Mouse (Mus musculus): ENCODE data around the gene Vma21. TPM values are rescaled to one million over a fixed set of nuclear protein-coding genes. Genes with fewer than 3 reads are reported as not detected.

The Vma21 gene
- polyA plus RNA-seq (2016; fragmentation: Nextera tagmentation; extraction: Ambion mirVana) = 47.5 and 50.2 TPM in 2 replicates

GRCm38 (mm10) chrX:71815631-71816345 is at the start of gene Vma21:
TSS of gene Vma21 (plus strand) at chrX:71815924.
- peaks cover 9% of the 10 kb centered on the region for H3K4me1 ChIP-seq (replicated peaks)
- H3K36me3 ChIP-seq = no peaks in the 10 kb centered on the region
- peak within 1 kb of the TSS; percentile 92 for H3K27ac ChIP-seq
- DNase-seq (ENCODE audit: low spot score) = no peak
- H3K9me3 ChIP-seq = no peaks in the 10 kb centered on the region
- H3K27me3 ChIP-seq (ENCODE audit: insufficient read depth, poor library complexity, severe bottlenecking) = no peaks in the 10 kb centered on the region
- peak within 1 kb of the TSS; percentile 67 for H3K4me3 ChIP-seq
- WGBS = 38% methylated on average over 12 of the region's 12 CpGs

- Histone ChIP-seq H3K4me3 (no peak overlapping the region), H3K27ac (no peak overlapping the region), H3K36me3 (no peaks in the 10 kb centered on the region), H3K4me1 (replicated peaks) (no peaks in the 10 kb centered on the region), H3K27me3 (ENCODE audit: insufficient read depth, poor library complexity, severe bottlenecking) (no peaks in the 10 kb centered on the region), H3K9me3 (no peaks in the 10 kb centered on the region)
- WGBS = 81% methylated on average over 1 of the region's 1 CpGs
- DNase-seq (ENCODE audit: low spot score) = no peak
These were observed 47.8 kb upstream of the Vma21 start for GRCm38 (mm10) chrX:71767909-71768308.

- no peak for DNase-seq (ENCODE audit: low spot score)
- no peak overlapping the region for H3K27ac ChIP-seq
- H3K9me3 ChIP-seq = no peaks in the 10 kb centered on the region
- H3K36me3 ChIP-seq = no peaks in the 10 kb centered on the region
- H3K4me3 ChIP-seq = no peak overlapping the region
- no peaks in the 10 kb centered on the region for H3K4me1 ChIP-seq (replicated peaks)
- 15% methylated on average over 4 of the region's 4 CpGs for WGBS
- peaks cover 10% of the 10 kb centered on the region; the same call in 1 of the 2 replicates for H3K27me3 ChIP-seq (ENCODE audit: insufficient read depth, poor library complexity, severe bottlenecking)
These were observed 24.6 kb upstream of the Vma21 start for GRCm38 (mm10) chrX:71791106-71791505.

- no peak for DNase-seq (ENCODE audit: low spot score)
- H3K4me1 ChIP-seq (replicated peaks) = no peaks in the 10 kb centered on the region
- 40% methylated on average over 7 of the region's 7 CpGs for WGBS
- no peak overlapping the region for H3K27ac ChIP-seq
- no peak overlapping the region for H3K4me3 ChIP-seq
- no peaks in the 10 kb centered on the region for H3K9me3 ChIP-seq
- H3K27me3 ChIP-seq (ENCODE audit: insufficient read depth, poor library complexity, severe bottlenecking) = peaks cover 6% of the 10 kb centered on the region; the same call in 1 of the 2 replicates
- H3K36me3 ChIP-seq = no peaks in the 10 kb centered on the region
These were observed 18.0 kb upstream of the Vma21 start for GRCm38 (mm10) chrX:71797766-71798165.

GRCm38 (mm10) chrX:71798883-71799282 is 16.8 kb upstream of the Vma21 start:
- no peak overlapping the region for H3K27ac ChIP-seq
- WGBS = 68% methylated on average over 5 of the region's 5 CpGs

GRCm38 (mm10) chrX:71811966-71812835 is 3.5 kb upstream of the Vma21 start:
- Histone ChIP-seq H3K36me3 (no peaks in the 10 kb centered on the region), H3K27me3 (ENCODE audit: insufficient read depth, poor library complexity, severe bottlenecking) (no peaks in the 10 kb centered on the region), H3K4me1 (replicated peaks) (peaks cover 9% of the 10 kb centered on the region), H3K4me3 (no peak overlapping the region), H3K9me3 (no peaks in the 10 kb centered on the region), H3K27ac (no peak overlapping the region)
- DNase-seq (ENCODE audit: low spot score) = no peak
- WGBS = 50% methylated on average over 5 of the region's 5 CpGs

More at GRCm38 (mm10) chrX:71798883-71799282, 16.8 kb upstream of the Vma21 start:
- H3K4me1 ChIP-seq (replicated peaks) = no peaks in the 10 kb centered on the region
- H3K4me3 ChIP-seq = no peak overlapping the region
- peaks cover 6% of the 10 kb centered on the region; the same call in 1 of the 2 replicates for H3K27me3 ChIP-seq (ENCODE audit: insufficient read depth, poor library complexity, severe bottlenecking)
- no peak for DNase-seq (ENCODE audit: low spot score)
- no peaks in the 10 kb centered on the region for H3K9me3 ChIP-seq
- H3K36me3 ChIP-seq = no peaks in the 10 kb centered on the region

GRCm38 (mm10) chrX:71816401-71816857 is 705 bp downstream of the Vma21 start:
- Histone ChIP-seq H3K9me3 (no peaks in the 10 kb centered on the region), H3K4me3 (peak overlapping the region; percentile 67), H3K27ac (peak overlapping the region; percentile 92), H3K4me1 (replicated peaks) (peaks cover 9% of the 10 kb centered on the region), H3K27me3 (ENCODE audit: insufficient read depth, poor library complexity, severe bottlenecking) (no peaks in the 10 kb centered on the region), H3K36me3 (no peaks in the 10 kb centered on the region)
- DNase-seq (ENCODE audit: low spot score) = peak; percentile 83
- WGBS = 22% methylated on average over 52 of the region's 52 CpGs

- H3K9me3 ChIP-seq = no peaks in the 10 kb centered on the region
- WGBS = 20% methylated on average over 14 of the region's 14 CpGs
- no peak for DNase-seq (ENCODE audit: low spot score)
These were observed 1.2 kb downstream of the Vma21 start for GRCm38 (mm10) chrX:71816931-71817361.

GRCm38 (mm10) chrX:71838911-71839310 is 23.2 kb downstream of the Vma21 start:
- Histone ChIP-seq H3K9me3 (no peaks in the 10 kb centered on the region), H3K36me3 (no peaks in the 10 kb centered on the region), H3K4me3 (no peak overlapping the region), H3K27me3 (ENCODE audit: insufficient read depth, poor library complexity, severe bottlenecking) (no peaks in the 10 kb centered on the region), H3K4me1 (replicated peaks) (no peaks in the 10 kb centered on the region), H3K27ac (no peak overlapping the region)
- no peak for DNase-seq (ENCODE audit: low spot score)
- WGBS = 58% methylated on average over 4 of the region's 4 CpGs

More at GRCm38 (mm10) chrX:71816931-71817361, 1.2 kb downstream of the Vma21 start:
- Histone ChIP-seq H3K27ac (peak overlapping the region; percentile 92), H3K4me3 (peak overlapping the region; percentile 67), H3K4me1 (replicated peaks) (peaks cover 8% of the 10 kb centered on the region), H3K27me3 (ENCODE audit: insufficient read depth, poor library complexity, severe bottlenecking) (no peaks in the 10 kb centered on the region), H3K36me3 (no peaks in the 10 kb centered on the region)

- no peaks in the 10 kb centered on the region for H3K4me1 ChIP-seq (replicated peaks)
- no peak overlapping the region for H3K27ac ChIP-seq
- H3K27me3 ChIP-seq (ENCODE audit: insufficient read depth, poor library complexity, severe bottlenecking) = no peaks in the 10 kb centered on the region
- H3K4me3 ChIP-seq = no peak overlapping the region
- H3K9me3 ChIP-seq = no peaks in the 10 kb centered on the region
- DNase-seq (ENCODE audit: low spot score) = no peak
- no peaks in the 10 kb centered on the region for H3K36me3 ChIP-seq
- 86% methylated on average over 4 of the region's 4 CpGs for WGBS
These were observed 31.0 kb downstream of the Vma21 start for GRCm38 (mm10) chrX:71846696-71847095.

- DNase-seq (ENCODE audit: low spot score) = no peak
- H3K4me1 ChIP-seq (replicated peaks) = no peaks in the 10 kb centered on the region
- H3K9me3 ChIP-seq = no peaks in the 10 kb centered on the region
- H3K27me3 ChIP-seq (ENCODE audit: insufficient read depth, poor library complexity, severe bottlenecking) = no peaks in the 10 kb centered on the region
- H3K4me3 ChIP-seq = no peak overlapping the region
- H3K27ac ChIP-seq = no peak overlapping the region
- no peaks in the 10 kb centered on the region for H3K36me3 ChIP-seq
These were observed 38.1 kb downstream of the Vma21 start for GRCm38 (mm10) chrX:71853798-71854197.
